Mouse (Mus musculus): ENCODE results near the gene Xpnpep3.
A peak's percentile ranks its signal among the peaks of the same experiment; 100 is the strongest.

Xpnpep3 gene

GRCm38 (mm10) chr15:81399638-81400315, at the start of gene Xpnpep3, which contains the start of gene St13:
Gene Xpnpep3, plus strand, starts transcription at chr15:81400138.
Gene St13, minus strand, starts transcription at chr15:81400077.
- peak; percentile 95 to 96 for DNase-seq (ENCODE audit: low spot score in 2 of 2)

DNA sequence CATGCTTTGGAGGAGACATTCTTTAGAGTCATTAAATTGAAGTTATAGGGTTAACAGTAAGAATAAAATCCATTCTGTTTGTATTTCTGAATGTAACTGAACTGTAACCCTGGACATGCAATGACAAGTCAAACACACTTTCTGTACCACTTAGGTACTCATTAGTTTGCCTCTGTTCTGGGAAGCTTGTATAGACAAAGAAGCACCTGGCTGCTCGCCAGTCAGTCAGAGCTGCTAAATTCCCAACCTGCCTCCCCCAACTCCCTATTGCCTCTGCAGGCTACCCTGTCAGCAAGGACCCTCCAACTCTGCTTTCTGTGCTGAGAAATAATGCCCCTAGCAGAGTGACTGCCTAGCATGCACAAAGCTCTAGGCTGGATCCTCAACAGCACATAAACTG, 49.5 kb upstream of the Xpnpep3 start:
- DNase-seq (ENCODE audit: low spot score in 2 of 2): no peak

- no peak for DNase-seq (ENCODE audit: low spot score in 2 of 2)
Observed at GRCm38 (mm10) chr15:81352638-81353037, 47.3 kb upstream of the Xpnpep3 start.

- peak; percentile 33 to 51 for DNase-seq (ENCODE audit: low spot score in 2 of 2)
Observed at GRCm38 (mm10) chr15:81355146-81355761, 44.7 kb upstream of the Xpnpep3 start.

DNA sequence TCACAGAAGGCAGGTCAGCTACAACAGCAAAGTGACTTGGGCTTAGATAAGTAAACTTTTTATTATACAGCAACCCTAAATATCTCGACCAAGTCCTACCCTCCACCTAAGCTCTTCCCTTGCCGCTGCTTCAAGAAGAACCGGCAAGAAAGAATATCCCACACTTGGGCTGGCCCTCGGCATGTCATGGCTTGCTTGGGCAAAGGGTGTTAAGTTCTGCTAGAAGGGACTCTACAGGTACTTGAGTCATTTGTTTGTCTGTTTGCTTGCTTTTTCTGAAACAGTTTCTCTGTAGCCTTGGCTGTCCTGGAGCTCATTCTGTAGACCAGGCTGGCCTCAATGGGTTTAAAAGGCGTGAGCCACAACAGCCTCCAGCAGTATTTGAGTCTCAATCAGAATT, 43.0 kb upstream of the Xpnpep3 start:
- DNase-seq (ENCODE audit: low spot score in 2 of 2): no peak

DNA sequence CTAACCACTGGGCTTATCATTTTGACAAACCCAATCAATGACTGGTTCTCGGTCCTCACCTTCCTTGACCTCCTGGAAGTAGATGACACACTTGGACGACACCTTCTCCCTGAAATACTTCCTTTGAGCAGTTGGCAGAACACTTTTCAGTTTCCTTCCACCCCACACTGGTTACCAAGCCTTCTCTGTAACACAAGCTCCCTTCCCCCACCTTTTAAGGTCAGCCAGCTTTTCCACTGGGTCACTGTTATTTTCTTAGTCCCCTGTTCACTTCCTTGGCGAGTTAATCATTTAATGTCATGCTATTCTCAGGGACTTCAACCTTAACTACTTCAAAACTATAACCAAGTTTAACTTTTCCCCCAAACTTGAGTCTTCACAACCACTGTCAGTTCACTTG, 41.0 kb upstream of the Xpnpep3 start:
- no peak for DNase-seq (ENCODE audit: low spot score in 2 of 2)

DNA sequence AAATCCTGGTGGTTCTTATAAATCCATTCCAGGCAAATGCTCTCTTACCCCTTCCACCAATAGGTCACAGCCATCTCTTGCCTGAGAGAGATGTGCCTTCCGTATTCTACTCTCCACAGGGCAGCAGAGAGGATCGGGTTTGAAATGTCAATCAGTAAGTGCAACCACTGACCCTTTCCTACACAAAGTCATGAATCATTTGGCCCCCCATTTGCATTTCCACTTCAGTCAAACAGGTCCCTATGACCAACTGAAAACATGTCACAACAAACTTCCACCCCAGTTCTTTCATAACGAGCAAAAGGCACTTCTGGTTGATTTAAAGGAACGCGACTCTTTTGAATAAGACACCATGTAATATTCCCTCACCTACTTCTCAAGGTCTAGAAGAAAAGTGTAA, 40.5 kb upstream of the Xpnpep3 start:
- no peak for DNase-seq (ENCODE audit: low spot score in 2 of 2)

DNA sequence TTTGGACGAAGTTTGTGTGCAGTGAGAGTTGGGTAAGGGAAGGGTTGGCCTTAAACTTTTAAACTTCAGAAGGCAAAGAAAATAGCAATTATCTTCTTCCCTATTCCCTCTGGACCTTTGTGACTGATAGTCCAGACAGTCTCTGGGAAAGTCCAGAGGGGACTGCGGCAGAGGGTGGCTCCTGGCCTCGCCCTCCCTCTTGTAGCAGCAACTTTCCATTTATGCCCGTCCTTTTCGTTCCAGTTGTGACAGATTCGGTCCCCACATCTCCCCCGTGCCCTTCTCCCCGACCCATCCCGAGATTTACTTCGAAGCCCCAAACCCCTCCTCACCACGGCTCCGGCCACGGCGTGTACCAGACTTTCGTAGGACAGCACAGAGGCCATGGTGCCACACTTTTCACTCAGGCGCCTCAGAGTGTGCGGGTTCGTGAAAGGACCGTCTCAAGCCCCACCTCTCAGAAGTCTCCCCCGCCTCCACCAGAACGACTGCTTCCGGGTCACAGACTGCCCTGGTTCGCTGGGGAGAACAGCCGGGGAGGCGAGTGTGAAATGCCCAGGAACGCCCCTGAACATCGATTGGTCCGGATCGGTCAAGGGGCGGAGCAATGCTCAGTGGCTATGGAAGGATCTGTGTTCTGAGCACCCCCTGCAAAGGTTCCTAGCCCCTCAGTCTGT, 39.5 kb upstream of the Xpnpep3 start, which contains the start of gene Slc25a17:
Gene Slc25a17 (minus strand): TSS at position 468 of the 677 bp plus-strand sequence.
- peak; percentile 96 to 97 for DNase-seq (ENCODE audit: low spot score in 2 of 2)

GRCm38 (mm10) chr15:81361022-81361404, 38.9 kb upstream of the Xpnpep3 start:
- no peak for DNase-seq (ENCODE audit: low spot score in 2 of 2)

DNA sequence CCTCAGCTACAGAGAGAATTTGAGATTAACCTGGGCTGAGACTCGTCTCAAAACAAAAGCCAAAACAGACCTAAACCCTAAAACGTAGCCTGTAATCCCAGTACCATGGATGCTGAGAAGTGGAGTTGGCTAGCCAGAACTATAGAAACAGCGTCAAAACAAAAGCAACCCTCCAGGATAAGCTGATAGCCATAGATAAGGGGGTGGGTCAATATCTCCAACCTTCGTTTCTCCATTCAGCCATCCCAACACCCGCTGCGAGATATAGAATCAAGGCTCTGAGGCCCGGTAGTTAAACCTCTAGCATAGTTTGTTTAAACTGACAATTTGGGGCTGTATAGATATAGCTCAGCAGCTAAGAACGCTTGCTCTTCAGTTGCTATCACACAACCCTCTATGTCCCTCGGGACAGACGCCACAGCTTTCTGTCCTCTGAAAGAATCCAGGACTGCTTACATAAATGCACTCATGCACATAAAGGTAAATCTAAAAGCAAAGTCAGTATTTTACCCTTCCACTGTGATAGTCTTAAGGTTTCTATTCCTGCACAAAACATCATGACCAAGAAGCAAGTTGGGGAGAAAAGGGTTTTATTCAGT, 38.4 kb upstream of the Xpnpep3 start:
- no peak for DNase-seq (ENCODE audit: low spot score in 2 of 2)

DNA sequence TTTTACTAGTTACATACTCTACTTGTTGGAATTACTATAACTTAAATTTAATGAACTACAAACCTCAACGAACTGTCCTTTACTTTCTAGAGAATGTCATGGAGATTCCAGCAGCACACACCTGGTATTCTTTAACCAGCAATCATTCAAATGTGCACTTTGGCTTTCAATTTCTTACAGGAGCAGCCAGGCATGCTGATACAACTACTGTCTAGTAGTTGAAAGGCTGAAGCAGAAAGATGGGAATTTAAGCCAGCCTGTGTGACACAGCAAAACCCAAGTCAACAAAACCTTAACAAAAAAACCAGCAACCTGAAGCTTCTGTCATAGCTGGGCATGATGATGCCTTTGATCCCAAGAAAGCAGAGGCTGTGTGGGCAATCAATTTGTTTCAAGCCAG, 37.4 kb upstream of the Xpnpep3 start:
- no peak for DNase-seq (ENCODE audit: low spot score in 2 of 2)

DNA sequence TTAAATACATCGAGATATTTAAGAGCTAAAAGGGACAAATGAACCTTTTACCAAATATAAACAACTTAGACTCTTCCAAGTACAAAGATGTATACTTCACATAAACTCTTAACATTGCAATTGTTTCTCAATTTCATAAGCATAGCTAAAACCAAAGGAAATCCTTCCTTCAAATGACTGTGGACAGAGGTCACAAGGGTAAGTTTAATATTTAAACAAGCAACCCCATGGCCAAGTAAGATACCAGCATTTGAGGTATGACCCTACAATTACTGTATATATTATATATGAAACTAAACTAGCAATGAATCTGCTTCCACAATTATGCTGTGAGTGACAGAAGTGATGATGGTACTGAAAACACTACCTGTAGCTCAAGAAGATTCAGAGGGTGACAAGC, 35.7 kb upstream of the Xpnpep3 start:
- no peak for DNase-seq (ENCODE audit: low spot score in 2 of 2)

DNA sequence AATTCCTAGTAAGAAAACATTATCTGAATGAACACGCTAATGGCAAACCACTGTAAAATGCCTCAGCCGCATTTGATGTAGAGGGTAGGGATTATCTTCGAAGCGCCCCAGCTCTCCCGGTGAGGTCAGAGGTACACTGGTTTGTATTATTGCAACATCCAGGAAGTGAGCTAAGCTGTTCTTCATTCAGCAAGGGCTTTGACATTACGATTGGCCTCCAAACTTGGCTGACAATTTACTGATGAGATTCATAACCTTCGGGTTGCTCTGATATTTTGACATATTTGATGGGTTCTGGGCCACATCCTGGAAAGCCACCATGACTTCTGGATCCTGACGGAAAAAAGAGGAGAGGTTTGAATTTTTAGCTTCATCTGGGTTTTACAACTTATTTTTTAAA, 34.7 kb upstream of the Xpnpep3 start:
- DNase-seq (ENCODE audit: low spot score in 2 of 2): no peak

GRCm38 (mm10) chr15:81366241-81366640, 33.7 kb upstream of the Xpnpep3 start:
- no peak for DNase-seq (ENCODE audit: low spot score in 2 of 2)

- DNase-seq (ENCODE audit: low spot score in 2 of 2): no peak
Observed at GRCm38 (mm10) chr15:81368601-81369000, 31.3 kb upstream of the Xpnpep3 start.

GRCm38 (mm10) chr15:81370356-81370755, 29.6 kb upstream of the Xpnpep3 start:
- DNase-seq (ENCODE audit: low spot score in 2 of 2): no peak

DNA sequence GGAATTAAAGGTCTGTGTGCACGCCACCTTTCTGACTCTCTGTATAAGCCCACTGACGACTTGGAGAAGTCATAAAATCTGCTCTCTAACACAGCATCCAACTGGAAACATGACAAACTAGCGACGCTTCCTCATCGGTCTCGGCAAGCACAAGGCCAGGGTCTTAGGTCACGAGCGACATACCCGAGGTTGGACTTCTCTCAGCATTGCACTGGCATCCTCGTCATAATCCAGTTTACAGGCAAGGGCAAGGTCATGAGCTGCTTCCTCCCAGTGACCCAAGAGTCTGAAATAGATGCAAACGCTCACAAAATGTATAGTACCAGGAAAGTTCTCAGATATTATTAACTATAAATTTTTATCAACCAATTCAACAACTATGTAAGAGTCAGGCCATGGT, 25.3 kb upstream of the Xpnpep3 start:
- DNase-seq (ENCODE audit: low spot score in 2 of 2): no peak

- no peak for DNase-seq (ENCODE audit: low spot score in 2 of 2)
Observed at GRCm38 (mm10) chr15:81378845-81379244, 21.1 kb upstream of the Xpnpep3 start.

GRCm38 (mm10) chr15:81386327-81386726, 13.6 kb upstream of the Xpnpep3 start:
- DNase-seq (ENCODE audit: low spot score in 2 of 2): no peak

DNA sequence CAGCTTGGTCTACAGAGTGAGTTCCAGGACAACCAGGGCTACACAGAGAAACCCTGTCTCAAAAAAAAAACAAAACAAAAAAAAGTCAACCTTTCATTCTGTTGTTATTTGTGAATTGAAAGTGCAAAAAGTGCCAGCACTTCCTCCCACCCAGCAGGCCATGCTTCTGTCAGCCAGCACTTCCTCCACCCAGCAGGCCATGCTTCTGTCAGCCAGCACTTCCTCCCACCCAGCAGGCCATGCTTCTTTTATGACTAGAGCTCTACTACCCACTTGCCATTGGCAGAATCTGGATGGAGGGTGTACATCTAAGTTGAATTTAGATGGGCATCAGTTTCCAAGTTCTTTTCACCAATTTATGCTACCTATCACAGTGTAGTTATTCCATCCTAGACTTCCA, 6.9 kb upstream of the Xpnpep3 start:
- peak; percentile 60 to 67 for DNase-seq (ENCODE audit: low spot score in 2 of 2)

- DNase-seq (ENCODE audit: low spot score in 2 of 2): no peak
Observed at GRCm38 (mm10) chr15:81394211-81394915, 5.6 kb upstream of the Xpnpep3 start.

- DNase-seq (ENCODE audit: low spot score in 2 of 2): no peak
Observed at GRCm38 (mm10) chr15:81398189-81398588, 1.7 kb upstream of the Xpnpep3 start.

All from spleen, postnatal 36 days (tissue).